Mouse (Mus musculus) heart, postnatal 4 days (tissue): Measurements from ENCODE around the gene Trmt1. TPM values are rescaled to one million over a fixed set of nuclear protein-coding genes. Genes with fewer than 3 reads are reported as not detected.
"Not testable (repeated sequence)": the region's sequence is repeated elsewhere in the genome, so short reads cannot be mapped to it uniquely, and the experiment has no call there.

Source experiments
- DNase-seq: peaks from one replicate; pipeline ENCODE4 v3.0.0; 2021
- total RNA-seq, 2 experiments: library from RNA; stranded (reverse); gene quantifications; 2 replicates each; pipeline ENCODE4 v1.2.3; 2021

The Trmt1 gene
- total RNA-seq, 2 experiments from 2014 or later, result 47.4 to 48.8 TPM

GRCm38 (mm10) chr8:84659936-84660818 is 25.9 kb upstream of the Trmt1 start:
- peak; percentile 77 for DNase-seq

- DNase-seq, result peak; percentile 63
Measured at GRCm38 (mm10) chr8:84660819-84661457, 25.2 kb upstream of the Trmt1 start.

- peak; percentile 92 for DNase-seq
Measured at GRCm38 (mm10) chr8:84661458-84661871, 24.6 kb upstream of the Trmt1 start.

GRCm38 (mm10) chr8:84661961-84662571 is 24.0 kb upstream of the Trmt1 start:
- DNase-seq, result peak; percentile 61

GRCm38 (mm10) chr8:84662581-84663065 is 23.5 kb upstream of the Trmt1 start, which contains the start of gene Ier2:
Gene Ier2 (minus strand): TSS chr8:84662852.
- peak; percentile 96 for DNase-seq

- DNase-seq, result peak; percentile 98
Measured at GRCm38 (mm10) chr8:84663483-84664327, 22.4 kb upstream of the Trmt1 start.

- DNase-seq, result peak; percentile 79
Measured at GRCm38 (mm10) chr8:84664566-84665384, 21.3 kb upstream of the Trmt1 start.

- no peak for DNase-seq
Measured at GRCm38 (mm10) chr8:84665385-84665893, 20.7 kb upstream of the Trmt1 start.

GRCm38 (mm10) chr8:84668081-84668480 is 18.0 kb upstream of the Trmt1 start:
- DNase-seq, result no peak

GRCm38 (mm10) chr8:84668731-84669485 is 17.2 kb upstream of the Trmt1 start:
- DNase-seq, result no peak

GRCm38 (mm10) chr8:84670295-84671006 is 15.7 kb upstream of the Trmt1 start:
- DNase-seq, result not testable (repeated sequence)

- no peak for DNase-seq
Measured at GRCm38 (mm10) chr8:84677305-84677704, 8.8 kb upstream of the Trmt1 start.

- DNase-seq, result no peak
Measured at GRCm38 (mm10) chr8:84681476-84681875, 4.6 kb upstream of the Trmt1 start.

GRCm38 (mm10) chr8:84682257-84682656 is 3.9 kb upstream of the Trmt1 start:
- no peak for DNase-seq

- DNase-seq, result no peak
Measured at GRCm38 (mm10) chr8:84684537-84684936, 1.6 kb upstream of the Trmt1 start.

- DNase-seq, result peak; percentile 43
Measured at GRCm38 (mm10) chr8:84687003-84687704, 1.0 kb downstream of the Trmt1 start.

GRCm38 (mm10) chr8:84687705-84688100 is 1.6 kb downstream of the Trmt1 start, which contains the start of gene Nacc1:
Gene Nacc1 (minus strand): TSS chr8:84687862.
- DNase-seq, result peak; percentile 91

- DNase-seq, result peak; percentile 92
Measured at GRCm38 (mm10) chr8:84689091-84689915, 3.2 kb downstream of the Trmt1 start.
